Comparison of ENCODE assay signal across 1 mouse cellular context in the genomic region with DNA sequence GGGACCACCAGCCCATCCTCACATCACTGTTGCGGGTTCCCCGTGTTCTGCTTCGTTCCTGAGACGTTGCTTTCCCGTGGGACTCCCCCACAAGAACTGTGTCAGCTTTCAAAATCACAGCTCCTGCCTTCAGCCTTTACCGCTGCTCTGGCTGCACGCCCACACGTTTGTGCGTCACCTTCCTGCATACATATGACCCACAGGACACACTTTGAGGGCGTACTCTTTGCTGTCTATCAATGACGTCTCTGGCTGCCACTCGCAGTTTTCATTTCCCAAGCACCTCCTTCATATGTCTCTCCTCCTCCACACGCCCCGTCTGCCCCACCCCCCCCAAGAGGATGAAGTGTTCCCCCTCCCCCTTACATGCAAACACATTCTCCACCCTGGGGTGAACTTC.
TF ChIP-seq lines count a peak whose summit lies in the region.

No protein-coding gene starts in this region.

TF ChIP-seq in CH12.LX, 34 proteins besides CTCF, POLR2A, EP300 and RAD21 (continued from another document):
- TF ChIP-seq CHD1 (IDR thresholded peaks at IDR 0.05; ENCODE audit: low read depth, low read length) (no peak), ZC3H11A (IDR thresholded peaks at IDR 0.05; ENCODE audit: low read depth, low read length) (no peak), MXI1 (IDR thresholded peaks at IDR 0.05; ENCODE audit: low read depth, low read length) (no peak), MYC (IDR thresholded peaks at IDR 0.05; ENCODE audit: low read depth, low read length) (no peak), MAX (IDR thresholded peaks at IDR 0.05; ENCODE audit: low read length) (no peak), JUN (IDR thresholded peaks at IDR 0.05; ENCODE audit: insufficient read depth, low read depth, low read length) (no peak), JUND (conservative IDR thresholded peaks at IDR 0.05; ENCODE audit: low read depth, low read length) (no peak), NELFE (IDR thresholded peaks at IDR 0.05; ENCODE audit: low read depth, low read length) (no peak), NRF1 (IDR thresholded peaks at IDR 0.05; ENCODE audit: low read depth, low read length) (no peak), USF2 (conservative IDR thresholded peaks at IDR 0.05; ENCODE audit: low read depth, low read length) (no peak)
